Mouse (Mus musculus): ENCODE measurements at regions not wholly inside any gene's neighbourhood (a gene's known extent, or its start where the extent isn't known, plus 50 kb on each side); places are given as distances from the start of the nearest gene placed in this dataset.
"Not testable (repeated sequence)": the region's sequence is repeated elsewhere in the genome, so short reads cannot be mapped to it uniquely, and the experiment has no call there.

DNA sequence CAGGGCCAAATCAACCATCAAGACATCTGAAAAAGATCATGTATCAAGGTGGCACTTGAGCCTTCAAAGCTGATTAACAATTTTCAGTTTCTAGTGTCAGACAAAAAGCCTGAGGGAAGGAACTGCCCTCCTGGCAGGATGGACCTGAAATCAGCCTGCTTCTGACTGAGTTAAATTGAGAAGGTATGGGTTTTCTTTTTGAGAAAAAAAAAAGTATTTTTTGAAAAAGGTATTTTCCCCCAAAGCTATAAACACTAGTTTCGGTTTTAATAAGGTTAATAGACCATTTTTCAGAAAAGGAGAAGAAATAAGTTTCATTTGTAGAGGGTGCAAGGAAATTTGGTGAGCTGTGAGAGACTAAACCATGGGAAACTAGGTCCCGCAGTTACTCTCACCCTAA, 124.6 kb upstream of the Mrpl21 start:
- not testable (repeated sequence) for DNase-seq (ENCODE audit: low read depth, low spot score)

DNA sequence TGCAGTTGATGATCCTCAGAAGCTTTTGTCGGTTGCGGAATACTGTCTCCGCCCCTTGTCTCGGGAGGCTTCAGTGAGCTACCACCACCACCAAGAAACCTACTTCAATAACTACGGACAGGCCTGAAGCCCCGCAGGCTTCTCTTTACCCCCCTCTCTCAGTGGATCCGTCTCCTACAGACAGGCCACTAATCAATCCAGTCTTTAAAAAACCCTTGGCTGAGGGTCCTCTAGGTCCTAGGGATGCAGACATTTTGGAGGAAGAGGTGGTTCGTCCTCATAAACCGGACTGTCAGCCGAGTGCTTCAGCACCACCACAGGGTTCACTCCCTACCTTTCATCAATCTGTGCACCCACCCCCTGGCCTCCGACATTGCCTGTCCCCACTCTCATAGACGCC, 123.4 kb upstream of the Mrpl21 start:
- no peak for DNase-seq (ENCODE audit: low read depth, low spot score)

DNA sequence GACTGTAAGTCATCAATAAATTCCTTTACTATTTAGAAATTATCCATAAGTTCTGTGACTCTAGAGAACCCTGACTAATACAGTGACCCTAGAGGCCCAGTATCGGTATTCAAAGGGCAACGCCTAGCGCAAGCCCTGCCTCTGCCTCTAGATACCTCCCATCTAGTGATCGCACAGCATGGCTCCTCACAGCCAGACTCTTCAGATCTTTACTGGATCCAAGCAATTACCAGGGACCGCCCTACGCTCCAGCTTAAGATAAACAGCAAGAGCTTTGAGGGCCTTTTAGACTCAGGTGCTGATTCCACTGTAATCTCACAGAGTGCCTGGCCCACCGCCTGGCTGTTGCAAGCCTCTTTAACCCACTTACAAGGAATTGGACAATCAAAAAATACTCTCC, 115.0 kb upstream of the Mrpl21 start:
- DNase-seq (ENCODE audit: low read depth, low spot score): no peak

DNA sequence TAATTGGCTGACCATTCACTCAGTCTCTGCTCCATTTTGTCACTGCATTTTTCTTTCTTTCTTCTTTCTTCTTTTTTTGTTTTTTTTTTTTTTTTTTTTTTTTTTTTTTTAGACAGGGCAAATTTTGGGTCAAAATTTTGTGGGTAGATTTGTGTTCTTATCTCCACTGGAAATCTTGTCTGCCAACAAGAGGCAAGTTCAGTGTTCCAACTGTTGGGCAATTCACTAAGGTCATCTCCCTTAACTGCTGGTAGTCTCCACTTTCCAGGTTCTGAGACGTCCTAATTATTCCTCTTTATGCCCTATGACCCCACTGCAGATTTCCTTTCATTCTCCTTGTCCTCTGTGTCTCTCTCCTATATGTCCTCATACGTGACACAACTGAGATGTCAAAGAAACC, 100.1 kb upstream of the Mrpl21 start:
- DNase-seq (ENCODE audit: low read depth, low spot score): no peak

DNA sequence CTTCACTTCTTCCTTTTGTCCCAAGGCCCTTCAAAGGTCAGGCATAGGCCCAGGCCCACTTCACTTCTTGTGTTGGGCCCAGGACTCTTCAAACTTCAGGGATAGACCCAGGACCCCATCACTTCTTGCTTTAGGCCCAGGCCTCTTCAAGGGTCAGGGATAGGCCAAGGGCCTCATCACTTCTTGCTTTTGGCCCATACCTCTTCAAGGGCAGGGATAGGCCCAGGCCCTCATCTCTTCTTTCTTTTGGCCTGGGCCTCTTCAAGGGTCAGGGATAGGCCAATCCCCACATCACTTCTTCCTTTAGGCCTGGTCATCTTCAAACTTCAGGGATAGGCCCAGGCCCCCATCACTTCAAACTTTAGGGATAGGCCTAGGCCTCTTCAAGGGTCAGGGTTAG, 90.1 kb upstream of the Mrpl21 start:
- DNase-seq (ENCODE audit: low read depth, low spot score): no peak

DNA sequence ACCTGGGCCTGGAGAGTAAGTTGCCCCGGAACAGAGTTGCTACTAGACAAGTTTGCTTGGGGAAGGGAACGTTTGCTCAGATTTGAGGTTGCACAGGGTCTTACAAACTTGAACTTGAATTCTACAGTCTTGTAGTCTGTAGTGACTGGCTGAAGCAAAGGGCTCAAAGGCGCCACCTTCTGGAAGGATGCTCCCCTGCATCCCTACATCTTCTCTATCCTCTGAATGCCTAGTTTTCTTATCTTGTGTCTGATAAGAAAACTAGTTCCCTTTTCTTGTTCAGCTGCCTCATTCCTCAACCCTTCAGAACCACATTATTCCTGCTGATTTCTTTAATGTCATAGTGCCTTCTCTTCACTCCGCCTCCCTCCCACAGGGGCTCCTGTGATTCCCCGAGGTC, 78.2 kb upstream of the Mrpl21 start:
- peak; percentile 7 for DNase-seq (ENCODE audit: low read depth, low spot score)

DNA sequence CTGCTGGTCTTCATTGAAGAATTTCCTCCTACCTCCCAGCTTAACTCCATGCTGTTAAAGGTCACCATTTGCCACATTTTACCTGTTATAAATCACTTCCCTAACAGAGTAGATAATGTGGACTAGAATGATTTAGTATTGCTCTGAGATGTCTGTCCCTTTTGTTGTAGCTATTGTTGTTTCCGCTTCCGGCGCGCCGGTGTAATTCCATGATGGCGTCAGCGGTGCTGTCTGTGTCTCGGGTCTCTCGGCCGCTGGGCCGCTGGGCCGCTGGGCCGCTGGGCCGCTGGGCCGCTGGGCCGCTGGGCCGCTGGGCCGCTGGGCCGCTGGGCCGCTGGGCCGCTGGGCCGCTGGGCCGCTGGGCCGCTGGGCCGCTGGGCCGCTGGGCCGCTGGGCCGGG, 77.3 kb upstream of the Mrpl21 start:
- not testable (repeated sequence) for DNase-seq (ENCODE audit: low read depth, low spot score)

DNA sequence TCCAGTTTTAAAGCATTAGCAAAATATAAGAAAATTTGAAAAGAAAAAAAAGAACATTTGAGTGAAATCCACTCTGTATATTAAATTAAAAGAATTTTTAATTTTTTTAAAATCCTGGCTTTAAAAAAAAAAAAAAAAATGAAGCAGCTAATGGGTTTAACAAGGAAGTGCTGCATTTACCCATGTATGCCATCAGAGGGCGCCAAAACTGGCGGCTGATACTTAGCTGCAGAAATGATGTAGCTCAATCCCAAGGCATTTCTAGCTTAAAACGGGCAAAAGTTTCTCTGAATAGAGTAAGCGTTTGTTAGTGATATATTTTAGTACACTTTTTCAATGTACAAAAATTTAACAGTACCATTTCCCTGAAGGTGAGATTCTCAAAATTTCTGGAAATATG, 74.4 kb upstream of the Mrpl21 start:
- peak; percentile 54 for DNase-seq (ENCODE audit: low read depth, low spot score)
